Mouse (Mus musculus): ENCODE results near the gene Enox1.

GRCm38 (mm10) chr14:77574436-77574835 lies 417.9 kb downstream of the Enox1 start:
- no peak for TF ChIP-seq CTCF (IDR thresholded peaks at IDR 0.05; ENCODE audit: low read depth, low read length)
- no peak for TF ChIP-seq POLR2A (IDR thresholded peaks at IDR 0.05; ENCODE audit: insufficient read depth, low read length)
- no peak for TF ChIP-seq EP300 (IDR thresholded peaks at IDR 0.05; ENCODE audit: insufficient read depth, low read depth, low read length)

Data from ES-Bruce4 (cell line).